Mouse (Mus musculus) small intestine, adult 2 months (tissue): ENCODE data around the gene Ftsj3.

Experiments
- CTCF ChIP-seq: fragments of 200-500 bp; IDR thresholded peaks from 2 replicates; pipeline ENCODE4 v1.5.1; 2012; ENCODE audit warnings: low read depth, mild to moderate bottlenecking, control low read depth, inconsistent platforms, low read length, moderate library complexity, mixed read lengths; ENCODE audit not compliant: insufficient replicate concordance, insufficient read length; ENCODE audit errors: extremely low read depth
- POLR2A ChIP-seq: fragments of 200-500 bp; IDR thresholded peaks from 2 replicates; pipeline ENCODE4 v1.6.1; 2012; ENCODE audit warnings: low read depth, mild to moderate bottlenecking, control low read depth, inconsistent platforms, low read length, moderate library complexity

DNA sequence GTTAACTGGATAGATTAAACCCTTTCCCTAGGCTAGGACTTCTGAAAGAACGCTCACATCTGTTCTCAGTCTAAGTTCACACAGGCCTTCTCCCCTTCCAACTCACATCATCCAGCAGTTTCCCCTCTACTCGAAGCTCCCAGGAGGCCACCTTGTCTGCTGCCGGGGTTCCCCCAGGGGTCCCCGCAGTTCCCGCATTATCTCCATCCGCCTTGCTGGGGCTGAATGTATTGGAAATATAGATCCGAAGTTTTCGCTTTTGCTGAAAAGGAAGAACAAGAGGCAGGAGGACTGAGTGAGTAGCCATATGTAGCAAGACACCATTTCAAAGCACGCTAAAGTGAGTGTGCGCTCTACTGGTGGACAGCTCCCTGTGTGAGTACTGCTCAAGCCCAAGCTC, 10.6 kb upstream of the Ftsj3 start:
- no peak for TF ChIP-seq POLR2A
- TF ChIP-seq CTCF: no peak
